28 mouse cellular contexts compared by ENCODE assay signal in the genomic region with DNA sequence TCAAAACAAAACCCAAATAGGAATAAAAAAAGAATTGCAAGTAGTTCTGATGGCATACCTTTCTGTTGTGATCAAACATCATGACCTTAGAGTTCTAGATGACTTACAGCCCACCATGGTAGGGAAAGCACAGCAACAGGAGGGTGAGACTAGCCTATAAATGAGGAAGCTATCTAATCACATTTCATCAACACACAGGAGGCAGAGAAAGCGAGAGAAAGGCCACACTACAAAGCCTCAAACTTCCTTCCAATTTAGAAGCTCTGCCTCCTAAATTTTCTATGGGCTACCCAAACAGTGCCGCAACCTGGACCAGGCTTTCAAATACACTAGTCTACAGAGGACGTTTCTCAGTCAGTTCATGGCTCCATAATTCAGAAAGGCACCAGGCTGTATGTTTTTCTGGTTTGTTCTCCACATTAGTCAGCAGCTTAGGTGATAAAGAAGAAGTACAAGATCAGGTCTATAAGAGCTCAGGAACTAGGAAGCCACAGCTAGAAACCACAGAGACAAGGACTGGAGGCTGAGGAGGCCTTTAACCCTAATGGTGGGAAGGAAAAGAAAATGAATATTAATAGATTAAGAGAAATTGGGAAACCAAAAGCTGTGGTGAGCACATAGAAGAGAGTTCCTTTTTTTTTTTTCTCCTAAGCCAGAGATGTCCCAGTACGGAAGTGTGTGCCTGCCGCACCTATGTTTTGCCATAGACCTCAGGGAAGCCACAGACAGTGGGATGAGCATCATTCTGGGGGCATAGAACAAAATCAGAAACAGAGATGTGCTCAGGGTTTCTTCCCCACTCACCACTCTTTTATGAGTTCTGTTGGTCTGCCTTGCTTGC.
DNase-seq lines count a peak whose midpoint lies in the region; ATAC-seq and TF ChIP-seq lines count a peak whose summit lies in the region.
"Had no signal": no experiment of that assay in that cellular context is flagged by ENCODE, and none has a peak within 500 bp of the region (broad histone marks: within the 10 kb centered on the region; RNA-seq: fewer than 3 reads in every experiment).

No protein-coding gene starts in this region.

- no peaks in the 10 kb centered on the region for H3K36me3 ChIP-seq in lung, postnatal 0 days (ENCODE audit: insufficient read depth, low read length)
- no peaks in the 10 kb centered on the region for H3K36me3 ChIP-seq in midbrain, embryonic 16.5 days (ENCODE audit: control insufficient read depth, insufficient read depth, low read length)
- H3K36me3 ChIP-seq: G1E; heart, embryonic 12.5 days; kidney, embryonic 15.5 days; limb, embryonic 13.5 days; liver, embryonic 13.5 days; lung, embryonic 15.5 days; midbrain, embryonic 10.5 days had no signal

- no peaks in the 10 kb centered on the region for H3K4me1 ChIP-seq in lung, postnatal 0 days (ENCODE audit: insufficient read depth, low read depth, low read length)
- H3K4me1 ChIP-seq in bone marrow, adult 2 months (ENCODE audit: control insufficient read depth, insufficient read depth, low read length) = peaks cover 2% of the 10 kb centered on the region
- H3K4me1 ChIP-seq in midbrain, embryonic 16.5 days (ENCODE audit: control insufficient read depth, insufficient read depth, low read length) = no peaks in the 10 kb centered on the region
- H3K4me1 ChIP-seq: forebrain, embryonic 13.5 days; kidney, embryonic 15.5 days; limb, embryonic 13.5 days; liver, embryonic 13.5 days; lung, embryonic 15.5 days; midbrain, embryonic 10.5 days had no signal

- peak; percentile 14 for DNase-seq in lung, postnatal 0 days (ENCODE audit: low spot score)
- no peak for DNase-seq in lung, adult 18-20 months
- no peak for DNase-seq in gastrocnemius, postnatal 10 days
- no peak for DNase-seq in left cerebral cortex, adult 11 months (ENCODE audit: low spot score)
- DNase-seq: adrenal gland, postnatal 14 days; cerebellum, adult 8-10 months; cerebellum, postnatal 25 days; gastrocnemius, adult 2 months; heart, adult 18-20 months; heart, postnatal 4 days; kidney, adult 11 months; kidney, postnatal 25 days; liver, embryonic 13.5 days; lung, postnatal 36 days; thymus, adult 2 months; thymus, postnatal 36 days had no signal

- TF ChIP-seq EP300 in lung, postnatal 0 days (IDR thresholded peaks at IDR 0.05) = no peak

- H3K9me3 ChIP-seq in lung, postnatal 0 days (ENCODE audit: low read length) = no peaks in the 10 kb centered on the region
- no peaks in the 10 kb centered on the region for H3K9me3 ChIP-seq in midbrain, embryonic 16.5 days (replicated peaks; ENCODE audit: control insufficient read depth, low read length, poor library complexity, severe bottlenecking)
- H3K9me3 ChIP-seq: forebrain, embryonic 13.5 days; G1E; heart, embryonic 12.5 days; kidney, embryonic 15.5 days; limb, embryonic 13.5 days; liver, embryonic 13.5 days; lung, embryonic 15.5 days; midbrain, embryonic 10.5 days had no signal

- H3K27me3 ChIP-seq in lung, postnatal 0 days (replicated peaks; ENCODE audit: insufficient read depth, low read length) = no peaks in the 10 kb centered on the region
- H3K27me3 ChIP-seq in midbrain, embryonic 16.5 days (ENCODE audit: control insufficient read depth, insufficient read depth, low read depth, low read length) = no peaks in the 10 kb centered on the region
- H3K27me3 ChIP-seq: forebrain, embryonic 13.5 days; heart, embryonic 12.5 days; kidney, embryonic 15.5 days; limb, embryonic 13.5 days; liver, embryonic 13.5 days; lung, embryonic 15.5 days had no signal

- no peak for TF ChIP-seq POLR2A in bone marrow, adult 2 months (IDR thresholded peaks at IDR 0.05; ENCODE audit: borderline replicate concordance, control insufficient read depth, low read depth, low read length)

- TF ChIP-seq CTCF in lung, postnatal 0 days (IDR thresholded peaks at IDR 0.05) = no peak
- TF ChIP-seq CTCF in bone marrow, adult 2 months (IDR thresholded peaks at IDR 0.05; ENCODE audit: control insufficient read depth, insufficient read depth, low read length) = no peak

- no peak overlapping the region for H3K4me2 ChIP-seq in lung, postnatal 0 days (replicated peaks; ENCODE audit: low read depth, low read length)
- H3K4me2 ChIP-seq in midbrain, embryonic 16.5 days (ENCODE audit: low read length) = no peak overlapping the region
- H3K4me2 ChIP-seq: forebrain, embryonic 13.5 days; heart, embryonic 12.5 days; hindbrain, embryonic 14.5 days; kidney, embryonic 15.5 days; limb, embryonic 13.5 days; liver, embryonic 13.5 days; lung, embryonic 15.5 days had no signal

- H3K4me3 ChIP-seq in lung, postnatal 0 days (ENCODE audit: low read depth, low read length) = no peak overlapping the region
- H3K4me3 ChIP-seq in bone marrow, adult 2 months (replicated peaks; ENCODE audit: control insufficient read depth, low read depth, low read length) = no peak overlapping the region
- H3K4me3 ChIP-seq in midbrain, embryonic 16.5 days (ENCODE audit: low read depth, low read length) = no peak overlapping the region
- H3K4me3 ChIP-seq: forebrain, embryonic 13.5 days; gastrocnemius, adult 2 months; heart, embryonic 12.5 days; kidney, embryonic 15.5 days; limb, embryonic 13.5 days; liver, embryonic 13.5 days; lung, embryonic 15.5 days; midbrain, embryonic 10.5 days had no signal

- 84% methylated on average over 5 of the region's 5 CpGs for WGBS in lung, postnatal 0 days
- WGBS in bone marrow, adult 2 months = 10% methylated on average over 5 of the region's 5 CpGs
- WGBS in midbrain, embryonic 16.5 days = 94% methylated on average over 5 of the region's 5 CpGs

- no peak for ATAC-seq in lung, postnatal 0 days
- ATAC-seq in hematopoietic stem cell, adult 5-6 weeks (replicated peaks in 1 of 2; ENCODE audit: insufficient read depth in 1 of 2, low FRiP score in 2 of 2, low TSS enrichment in 1 of 2, low read depth in 1 of 2, poor library complexity in 2 of 2, severe bottlenecking in 2 of 2) = peak; percentile 91
- peak; percentile 73 for ATAC-seq in monocyte, adult 5-6 weeks (replicated peaks; ENCODE audit: insufficient number of reproducible peaks, low FRiP score, low TSS enrichment, poor library complexity, severe bottlenecking)
- no peak for ATAC-seq in midbrain, embryonic 16.5 days
- ATAC-seq: forebrain, embryonic 13.5 days had no signal

- H3K27ac ChIP-seq in lung, postnatal 0 days (ENCODE audit: low read length) = no peak overlapping the region
- H3K27ac ChIP-seq in bone marrow, adult 2 months (ENCODE audit: control insufficient read depth, insufficient read depth, low read depth, low read length, poor library complexity) = peak overlapping the region; percentile 27; the same call in 1 of the 2 replicates
- no peak overlapping the region for H3K27ac ChIP-seq in midbrain, embryonic 16.5 days (ENCODE audit: low read length)
- H3K27ac ChIP-seq: forebrain, embryonic 13.5 days; gastrocnemius, adult 2 months; hindbrain, embryonic 14.5 days; kidney, embryonic 15.5 days; limb, embryonic 13.5 days; liver, embryonic 13.5 days; lung, embryonic 15.5 days; midbrain, embryonic 10.5 days had no signal

- no peak overlapping the region for H3K9ac ChIP-seq in lung, postnatal 0 days (replicated peaks; ENCODE audit: low read depth)
- H3K9ac ChIP-seq in midbrain, embryonic 16.5 days (ENCODE audit: low read depth, low read length) = no peak overlapping the region
- H3K9ac ChIP-seq: forebrain, embryonic 13.5 days; heart, embryonic 12.5 days; hindbrain, embryonic 14.5 days; kidney, embryonic 15.5 days; limb, embryonic 13.5 days; liver, embryonic 13.5 days; lung, embryonic 15.5 days had no signal

Comparison
In these comparisons a context has a peak if more than half of its experiments do, and no peak if none do; other contexts are left out.
1. ATAC-seq: peak in hematopoietic stem cell, adult 5-6 weeks (2 of 2) and monocyte, adult 5-6 weeks (single experiment); none in lung, postnatal 0 days (single experiment) and midbrain, embryonic 16.5 days (single experiment).